Mouse (Mus musculus) midbrain, embryonic 16.5 days (tissue): ENCODE results near the gene Olfr1054. TPM values are rescaled to one million over a fixed set of nuclear protein-coding genes. Genes with fewer than 3 reads are reported as not detected.
"Not testable (repeated sequence)": the region's sequence is repeated elsewhere in the genome, so short reads cannot be mapped to it uniquely, and the experiment has no call there.

Experiments used
- ATAC-seq: fragments of 200-750 bp; cut with Nextera tagmentation; 2 replicates; pipeline ENCODE4 v1.8.0; 2017; ENCODE audit warnings: moderate TSS enrichment
- H3K27ac ChIP-seq: fragments of 300-500 bp; sonication (generic); 2 replicates; pipeline ENCODE4 v1.5.1; 2014; ENCODE audit warnings: mild to moderate bottlenecking, low read length, mixed read lengths
- H3K27me3 ChIP-seq: fragments of 300-500 bp; sonication (generic); 2 replicates; pipeline ENCODE4 v1.6.1; 2014; ENCODE audit warnings: low read depth, low read length, mixed read lengths; ENCODE audit not compliant: control insufficient read depth, insufficient read depth
- H3K36me3 ChIP-seq: fragments of 300-500 bp; sonication (generic); 2 replicates; pipeline ENCODE4 v1.6.1; 2014; ENCODE audit warnings: mild to moderate bottlenecking, low read length, moderate library complexity, mixed read lengths; ENCODE audit not compliant: control insufficient read depth, insufficient read depth
- H3K4me1 ChIP-seq: fragments of 300-500 bp; sonication (generic); 2 replicates; pipeline ENCODE4 v1.6.1; 2014; ENCODE audit warnings: mild to moderate bottlenecking, low read length, mixed read lengths; ENCODE audit not compliant: control insufficient read depth, insufficient read depth
- H3K4me2 ChIP-seq: fragments of 300-500 bp; sonication (generic); 2 replicates; pipeline ENCODE4 v1.6.1; 2014; ENCODE audit warnings: mild to moderate bottlenecking, low read length, mixed read lengths
- H3K4me3 ChIP-seq: fragments of 300-500 bp; sonication (generic); 2 replicates; pipeline ENCODE4 v1.5.1; 2014; ENCODE audit warnings: low read depth, mild to moderate bottlenecking, low read length, moderate library complexity, mixed read lengths
- H3K9ac ChIP-seq: fragments of 300-500 bp; sonication (generic); 2 replicates; pipeline ENCODE4 v1.6.1; 2014; ENCODE audit warnings: low read depth, low read length, mixed read lengths
- H3K9me3 ChIP-seq: fragments of 300-500 bp; sonication (generic); replicated peaks from 2 replicates; pipeline ENCODE4 v1.6.1; 2014; ENCODE audit warnings: mild to moderate bottlenecking, low read length, mixed read lengths; ENCODE audit not compliant: control insufficient read depth, poor library complexity, severe bottlenecking
- WGBS: fragments of 180-500 bp; shearing (Covaris S2); extraction: QIAGEN DNeasy Blood & Tissue Kit; methylation state at CpG from one replicate; pipeline ENCODE4 v1.1.7; 2014; 5-methylcytosine and 5-hydroxymethylcytosine counted together
- polyA plus RNA-seq: library from polyadenylated mRNA; unstranded; fragments of >200 nt; fragmentation: Nextera tagmentation; extraction: Ambion mirVana; gene quantifications from 2 replicates; pipeline ENCODE4 v1.2.1, GENCODE M21; 2015

The Olfr1054 gene
- polyA plus RNA-seq, result not detected in 2 replicates

GRCm38 (mm10) chr2:86335333-86335732, at the start of gene Olfr1054:
Gene Olfr1054 (minus strand): TSS chr2:86335433.
- no peaks in the 10 kb centered on the region for H3K9me3 ChIP-seq
- H3K4me2 ChIP-seq, result no peak within 1 kb of the TSS
- 88% methylated on average over 3 of the region's 3 CpGs for WGBS
- no peak within 1 kb of the TSS for H3K9ac ChIP-seq
- no peaks in the 10 kb centered on the region for H3K27me3 ChIP-seq
- H3K4me3 ChIP-seq, result no peak within 1 kb of the TSS
- H3K4me1 ChIP-seq, result no peaks in the 10 kb centered on the region
- no peak for ATAC-seq
- no peak within 1 kb of the TSS for H3K27ac ChIP-seq
- no peaks in the 10 kb centered on the region for H3K36me3 ChIP-seq

DNA sequence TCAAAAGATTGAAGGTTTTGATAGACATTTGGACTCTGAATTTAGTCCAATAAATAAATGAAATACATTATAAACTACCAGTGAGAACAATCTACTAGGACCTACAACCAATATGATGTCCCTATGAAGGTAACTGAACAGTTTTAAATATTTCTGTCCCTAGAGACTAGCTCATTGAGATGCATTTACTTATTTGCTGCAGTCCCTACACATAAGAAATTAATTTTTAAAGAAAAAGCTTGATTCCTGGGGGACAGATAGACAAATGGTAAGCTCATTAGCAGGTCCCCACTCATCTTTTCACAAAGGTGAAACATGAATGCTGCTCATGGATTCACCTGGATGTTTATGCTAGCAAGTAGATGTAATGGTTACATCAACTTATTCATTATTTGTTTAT, 43.1 kb upstream of the Olfr1054 start, which contains the start of gene Olfr1057:
Gene Olfr1057, minus strand, starts transcription at position 101 of the 400 bp plus-strand sequence.
- ATAC-seq, result no peak
- Histone ChIP-seq H3K36me3 (no peaks in the 10 kb centered on the region), H3K9me3 (no peaks in the 10 kb centered on the region), H3K27ac (no peak within 1 kb of the TSS), H3K4me3 (no peak within 1 kb of the TSS), H3K9ac (no peak within 1 kb of the TSS), H3K4me1 (no peaks in the 10 kb centered on the region), H3K4me2 (no peak within 1 kb of the TSS), H3K27me3 (no peaks in the 10 kb centered on the region)

DNA sequence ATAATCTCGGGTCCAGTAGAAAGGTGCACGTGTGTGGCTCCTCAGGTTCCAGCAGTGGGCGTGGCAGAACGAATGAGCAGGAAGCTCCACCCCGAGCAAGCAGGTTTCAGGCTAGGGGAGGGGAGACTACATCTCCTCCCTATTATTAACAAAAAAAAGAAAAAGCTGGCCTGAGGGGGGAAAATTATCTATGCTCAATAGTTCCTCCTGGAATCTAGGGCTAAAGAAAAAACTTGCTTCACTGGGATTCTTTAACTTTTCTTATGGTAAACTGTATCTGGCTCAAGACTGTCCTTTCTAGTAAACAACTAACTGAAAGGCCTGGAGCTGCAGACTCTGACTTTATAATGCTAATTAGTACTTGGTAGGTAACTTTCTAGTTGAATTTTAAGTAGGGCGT, 31.1 kb upstream of the Olfr1054 start:
- H3K27me3 ChIP-seq, ATAC-seq, H3K27ac ChIP-seq, H3K4me1 ChIP-seq, H3K4me3 ChIP-seq, H3K36me3 ChIP-seq, H3K9ac ChIP-seq, H3K4me2 ChIP-seq, H3K9me3 ChIP-seq: not testable (repeated sequence)
- 80% methylated on average over 1 of the region's 6 CpGs for WGBS

GRCm38 (mm10) chr2:86362369-86362768, 27.1 kb upstream of the Olfr1054 start, which contains the start of gene Olfr1056:
Gene Olfr1056 (minus strand): TSS chr2:86362469.
- Histone ChIP-seq H3K4me3 (no peak within 1 kb of the TSS), H3K27ac (no peak within 1 kb of the TSS), H3K9ac (no peak within 1 kb of the TSS), H3K36me3 (no peaks in the 10 kb centered on the region), H3K4me2 (no peak within 1 kb of the TSS), H3K27me3 (no peaks in the 10 kb centered on the region), H3K4me1 (no peaks in the 10 kb centered on the region), H3K9me3 (no peaks in the 10 kb centered on the region)
- no peak for ATAC-seq

- not testable (repeated sequence) for H3K4me1 ChIP-seq, H3K27me3 ChIP-seq, H3K36me3 ChIP-seq, ATAC-seq, H3K4me3 ChIP-seq, H3K4me2 ChIP-seq, H3K9me3 ChIP-seq, H3K27ac ChIP-seq, H3K9ac ChIP-seq
- 85% methylated on average over 1 of the region's 1 CpGs for WGBS
These were observed 16.5 kb upstream of the Olfr1054 start for GRCm38 (mm10) chr2:86351751-86352150.

- Histone ChIP-seq H3K9ac (no peak within 1 kb of the TSS), H3K4me2 (no peak within 1 kb of the TSS), H3K4me1 (no peaks in the 10 kb centered on the region), H3K36me3 (no peaks in the 10 kb centered on the region), H3K27me3 (no peaks in the 10 kb centered on the region), H3K27ac (no peak within 1 kb of the TSS), H3K4me3 (no peak within 1 kb of the TSS), H3K9me3 (no peaks in the 10 kb centered on the region)
- no peak for ATAC-seq
- WGBS, result 88% methylated on average over 5 of the region's 5 CpGs
These were observed 15.0 kb upstream of the Olfr1054 start, which contains the start of gene Olfr1055 for GRCm38 (mm10) chr2:86350184-86350583. Gene Olfr1055 (minus strand): TSS chr2:86350284.

GRCm38 (mm10) chr2:86315184-86315583, 20.0 kb downstream of the Olfr1054 start, which contains the start of gene Olfr1053:
Gene Olfr1053 (minus strand): TSS chr2:86315284.
- H3K9me3 ChIP-seq, result no peaks in the 10 kb centered on the region
- H3K27ac ChIP-seq, result no peak within 1 kb of the TSS
- H3K4me3 ChIP-seq, result no peak within 1 kb of the TSS
- H3K4me2 ChIP-seq, result no peak within 1 kb of the TSS
- H3K4me1 ChIP-seq, result no peaks in the 10 kb centered on the region
- H3K27me3 ChIP-seq, result no peaks in the 10 kb centered on the region
- no peaks in the 10 kb centered on the region for H3K36me3 ChIP-seq
- no peak for ATAC-seq
- 67% methylated on average over 3 of the region's 3 CpGs for WGBS
- no peak within 1 kb of the TSS for H3K9ac ChIP-seq

GRCm38 (mm10) chr2:86292155-86292554, 43.1 kb downstream of the Olfr1054 start, which contains the start of gene Olfr1052:
Gene Olfr1052 (plus strand): TSS chr2:86292455.
- no peaks in the 10 kb centered on the region for H3K36me3 ChIP-seq
- H3K27me3 ChIP-seq, result no peaks in the 10 kb centered on the region
- no peak within 1 kb of the TSS for H3K9ac ChIP-seq
- no peak within 1 kb of the TSS for H3K4me2 ChIP-seq
- no peaks in the 10 kb centered on the region for H3K9me3 ChIP-seq
- no peaks in the 10 kb centered on the region for H3K4me1 ChIP-seq
- H3K27ac ChIP-seq, result no peak within 1 kb of the TSS
- no peak within 1 kb of the TSS for H3K4me3 ChIP-seq
- no peak for ATAC-seq
